Mouse (Mus musculus): Measurements from ENCODE around the gene Snx32. TPM values are rescaled to one million over a fixed set of nuclear protein-coding genes. Genes with fewer than 3 reads are reported as not detected.

Snx32 gene
- polyA plus RNA-seq, 1 experiment from 2014 or later = 5.7 TPM

- 67% methylated on average over 11 of the region's 11 CpGs for WGBS (ENCODE audit: insufficient replicate concordance)
These were observed 33.7 kb upstream of the Snx32 start for GRCm38 (mm10) chr19:5544031-5544430.

GRCm38 (mm10) chr19:5543362-5543761, 33.0 kb upstream of the Snx32 start:
- WGBS (ENCODE audit: insufficient replicate concordance) = 63% methylated on average over 9 of the region's 9 CpGs
- Histone ChIP-seq H3K4me1 (ENCODE audit: control insufficient read depth, low read depth, low read length) (no peaks in the 10 kb centered on the region), H3K27me3 (ENCODE audit: control insufficient read depth, insufficient read depth, low read depth, low read length) (no peaks in the 10 kb centered on the region), H3K36me3 (ENCODE audit: control insufficient read depth, insufficient read depth) (no peaks in the 10 kb centered on the region), H3K27ac (ENCODE audit: low read length) (no peak overlapping the region), H3K4me2 (ENCODE audit: low read depth, low read length) (no peak overlapping the region), H3K9me3 (replicated peaks; ENCODE audit: control insufficient read depth, low read length) (no peaks in the 10 kb centered on the region), H3K9ac (ENCODE audit: low read depth, low read length) (no peak overlapping the region), H3K4me3 (ENCODE audit: low read depth, low read length) (no peak overlapping the region)
- no peak for ATAC-seq (ENCODE audit: low read depth)

More at GRCm38 (mm10) chr19:5544031-5544430, 33.7 kb upstream of the Snx32 start:
- no peaks in the 10 kb centered on the region for H3K9me3 ChIP-seq (replicated peaks; ENCODE audit: control insufficient read depth, low read length)
- no peaks in the 10 kb centered on the region for H3K4me1 ChIP-seq (ENCODE audit: control insufficient read depth, low read depth, low read length)
- H3K27me3 ChIP-seq (ENCODE audit: control insufficient read depth, insufficient read depth, low read depth, low read length) = no peaks in the 10 kb centered on the region
- no peak overlapping the region for H3K9ac ChIP-seq (ENCODE audit: low read depth, low read length)
- H3K4me2 ChIP-seq (ENCODE audit: low read depth, low read length) = no peak overlapping the region
- ATAC-seq (ENCODE audit: low read depth) = no peak
- H3K36me3 ChIP-seq (ENCODE audit: control insufficient read depth, insufficient read depth) = no peaks in the 10 kb centered on the region
- H3K27ac ChIP-seq (ENCODE audit: low read length) = no peak overlapping the region
- H3K4me3 ChIP-seq (ENCODE audit: low read depth, low read length) = no peak overlapping the region

DNA sequence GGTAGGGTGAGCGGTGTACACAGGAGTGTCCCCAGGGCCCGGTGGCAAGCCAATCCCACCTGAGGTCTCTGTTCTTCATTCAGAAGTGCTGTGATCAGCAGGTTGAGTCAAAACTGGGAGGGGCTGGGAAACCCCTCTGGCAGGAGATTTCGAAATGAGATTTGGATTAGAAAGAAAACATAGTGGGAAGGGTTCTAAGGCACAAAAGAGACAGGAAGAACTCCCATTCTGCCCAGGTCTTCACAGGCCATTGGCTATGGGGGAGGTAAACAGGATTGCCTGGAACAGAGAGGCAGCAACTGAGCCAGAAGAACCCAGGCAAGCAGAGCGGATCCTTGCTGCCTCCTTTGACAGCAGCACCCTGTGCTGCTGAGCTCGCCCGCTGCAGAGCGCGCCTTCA, 28.4 kb upstream of the Snx32 start:
- Histone ChIP-seq H3K27ac (ENCODE audit: low read length) (no peak overlapping the region), H3K4me2 (ENCODE audit: low read depth, low read length) (no peak overlapping the region), H3K4me3 (ENCODE audit: low read depth, low read length) (no peak overlapping the region), H3K4me1 (ENCODE audit: control insufficient read depth, low read depth, low read length) (no peaks in the 10 kb centered on the region), H3K9ac (ENCODE audit: low read depth, low read length) (no peak overlapping the region), H3K9me3 (replicated peaks; ENCODE audit: control insufficient read depth, low read length) (no peaks in the 10 kb centered on the region), H3K36me3 (ENCODE audit: control insufficient read depth, insufficient read depth) (no peaks in the 10 kb centered on the region), H3K27me3 (ENCODE audit: control insufficient read depth, insufficient read depth, low read depth, low read length) (no peaks in the 10 kb centered on the region)
- WGBS (ENCODE audit: insufficient replicate concordance) = 70% methylated on average over 8 of the region's 8 CpGs
- ATAC-seq (ENCODE audit: low read depth) = no peak

DNA sequence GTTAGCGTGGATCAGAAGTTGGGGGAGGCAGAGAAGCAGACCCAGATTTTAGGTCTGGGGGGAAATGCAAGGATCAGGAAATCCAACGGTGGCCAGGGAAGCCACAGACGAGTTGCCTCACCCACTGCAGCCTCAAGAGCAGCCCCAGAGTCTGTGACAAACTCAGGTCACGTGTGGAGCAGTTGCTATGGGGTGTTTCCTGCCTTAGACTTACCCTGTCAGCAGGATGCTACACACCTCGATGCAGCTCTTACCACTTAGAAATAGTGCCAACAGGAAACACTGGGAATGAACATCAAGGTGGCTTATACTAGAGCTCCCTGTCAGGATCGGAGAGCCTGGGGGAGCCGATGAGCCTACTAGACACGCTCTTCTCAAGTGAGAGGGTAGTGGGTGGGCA, 22.2 kb upstream of the Snx32 start:
- no peak overlapping the region for H3K27ac ChIP-seq (ENCODE audit: low read length)
- WGBS (ENCODE audit: insufficient replicate concordance) = 47% methylated on average over 8 of the region's 8 CpGs
- H3K4me1 ChIP-seq (ENCODE audit: control insufficient read depth, low read depth, low read length) = peaks cover 4% of the 10 kb centered on the region
- H3K4me3 ChIP-seq (ENCODE audit: low read depth, low read length) = no peak overlapping the region
- no peaks in the 10 kb centered on the region for H3K27me3 ChIP-seq (ENCODE audit: control insufficient read depth, insufficient read depth, low read depth, low read length)
- H3K4me2 ChIP-seq (ENCODE audit: low read depth, low read length) = no peak overlapping the region
- no peaks in the 10 kb centered on the region for H3K36me3 ChIP-seq (ENCODE audit: control insufficient read depth, insufficient read depth)
- H3K9me3 ChIP-seq (replicated peaks; ENCODE audit: control insufficient read depth, low read length) = no peaks in the 10 kb centered on the region
- no peak for ATAC-seq (ENCODE audit: low read depth)
- H3K9ac ChIP-seq (ENCODE audit: low read depth, low read length) = no peak overlapping the region

- no peak overlapping the region for H3K4me3 ChIP-seq (ENCODE audit: low read depth, low read length)
- no peaks in the 10 kb centered on the region for H3K9me3 ChIP-seq (replicated peaks; ENCODE audit: control insufficient read depth, low read length)
- WGBS (ENCODE audit: insufficient replicate concordance) = 61% methylated on average over 7 of the region's 7 CpGs
- H3K36me3 ChIP-seq (ENCODE audit: control insufficient read depth, insufficient read depth) = no peaks in the 10 kb centered on the region
- H3K4me1 ChIP-seq (ENCODE audit: control insufficient read depth, low read depth, low read length) = peaks cover 4% of the 10 kb centered on the region
- H3K27ac ChIP-seq (ENCODE audit: low read length) = no peak overlapping the region
- no peak for ATAC-seq (ENCODE audit: low read depth)
- H3K4me2 ChIP-seq (ENCODE audit: low read depth, low read length) = no peak overlapping the region
- H3K27me3 ChIP-seq (ENCODE audit: control insufficient read depth, insufficient read depth, low read depth, low read length) = no peaks in the 10 kb centered on the region
- no peak overlapping the region for H3K9ac ChIP-seq (ENCODE audit: low read depth, low read length)
These were observed 19.8 kb upstream of the Snx32 start for GRCm38 (mm10) chr19:5530138-5530524.

DNA sequence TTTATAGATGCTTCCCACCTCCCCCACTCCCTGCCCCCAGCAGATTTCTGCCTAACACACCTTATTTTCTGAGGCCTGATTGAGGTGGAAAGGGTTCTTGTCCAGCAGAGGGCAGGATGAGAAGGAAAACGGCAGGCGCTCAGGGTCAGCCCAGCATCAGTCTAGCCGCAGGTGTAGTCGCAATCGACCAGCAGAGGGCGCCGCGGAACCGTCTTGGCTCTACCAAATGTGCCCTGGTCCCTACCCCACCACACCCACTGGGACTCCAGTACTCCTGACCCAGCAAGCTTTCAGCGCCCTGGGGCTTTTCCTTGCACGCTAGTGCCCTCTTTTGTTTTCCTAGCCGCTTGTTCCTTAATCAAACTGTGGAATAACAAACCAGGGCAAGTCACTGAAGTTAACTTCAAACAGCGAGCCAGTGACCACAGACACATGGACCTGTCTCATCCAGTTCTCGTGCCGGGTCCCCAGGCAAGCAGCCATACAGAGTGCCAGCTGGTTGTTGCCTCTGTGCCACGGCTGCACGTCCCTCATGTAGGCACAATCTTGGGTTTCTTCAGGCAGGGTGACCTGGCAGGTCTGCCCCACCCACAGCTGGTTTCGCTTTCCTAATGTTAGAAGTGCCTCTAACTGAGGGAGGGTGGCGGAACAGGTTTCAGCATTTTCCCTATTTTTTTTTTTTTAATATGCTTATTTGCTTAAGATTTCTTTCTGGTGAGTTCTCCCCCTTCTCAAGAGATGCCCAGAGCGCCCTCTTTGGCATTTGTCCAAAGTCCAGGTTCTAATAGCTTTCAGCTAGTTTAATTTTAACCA, 19.2 kb upstream of the Snx32 start:
- Histone ChIP-seq H3K9me3 (replicated peaks; ENCODE audit: control insufficient read depth, low read length) (no peaks in the 10 kb centered on the region), H3K4me2 (ENCODE audit: low read depth, low read length) (peak overlapping the region; percentile 56), H3K4me3 (ENCODE audit: low read depth, low read length) (peak overlapping the region; percentile 34), H3K4me1 (ENCODE audit: control insufficient read depth, low read depth, low read length) (peaks cover 4% of the 10 kb centered on the region), H3K36me3 (ENCODE audit: control insufficient read depth, insufficient read depth) (no peaks in the 10 kb centered on the region), H3K9ac (ENCODE audit: low read depth, low read length) (0 out of 2 replicates have a peak overlapping the region, but pooled peaks have one; percentile 26), H3K27ac (ENCODE audit: low read length) (no peak overlapping the region), H3K27me3 (ENCODE audit: control insufficient read depth, insufficient read depth, low read depth, low read length) (no peaks in the 10 kb centered on the region)
- 21% methylated on average over 20 of the region's 20 CpGs for WGBS (ENCODE audit: insufficient replicate concordance)
- ATAC-seq (ENCODE audit: low read depth) = peak; percentile 96

GRCm38 (mm10) chr19:5525204-5525603, 14.9 kb upstream of the Snx32 start:
- Histone ChIP-seq H3K27me3 (ENCODE audit: control insufficient read depth, insufficient read depth, low read depth, low read length) (no peaks in the 10 kb centered on the region), H3K4me2 (ENCODE audit: low read depth, low read length) (no peak overlapping the region), H3K4me1 (ENCODE audit: control insufficient read depth, low read depth, low read length) (peaks cover 4% of the 10 kb centered on the region), H3K9ac (ENCODE audit: low read depth, low read length) (no peak overlapping the region), H3K9me3 (replicated peaks; ENCODE audit: control insufficient read depth, low read length) (no peaks in the 10 kb centered on the region), H3K27ac (ENCODE audit: low read length) (no peak overlapping the region), H3K36me3 (ENCODE audit: control insufficient read depth, insufficient read depth) (no peaks in the 10 kb centered on the region), H3K4me3 (ENCODE audit: low read depth, low read length) (no peak overlapping the region)
- 67% methylated on average over 5 of the region's 5 CpGs for WGBS (ENCODE audit: insufficient replicate concordance)
- no peak for ATAC-seq (ENCODE audit: low read depth)

GRCm38 (mm10) chr19:5518721-5519120, 8.4 kb upstream of the Snx32 start:
- Histone ChIP-seq H3K9me3 (replicated peaks; ENCODE audit: control insufficient read depth, low read length) (no peaks in the 10 kb centered on the region), H3K4me3 (ENCODE audit: low read depth, low read length) (no peak overlapping the region), H3K4me2 (ENCODE audit: low read depth, low read length) (no peak overlapping the region), H3K27ac (ENCODE audit: low read length) (no peak overlapping the region), H3K27me3 (ENCODE audit: control insufficient read depth, insufficient read depth, low read depth, low read length) (no peaks in the 10 kb centered on the region), H3K36me3 (ENCODE audit: control insufficient read depth, insufficient read depth) (no peaks in the 10 kb centered on the region), H3K9ac (ENCODE audit: low read depth, low read length) (no peak overlapping the region), H3K4me1 (ENCODE audit: control insufficient read depth, low read depth, low read length) (no peaks in the 10 kb centered on the region)
- 69% methylated on average over 3 of the region's 3 CpGs for WGBS (ENCODE audit: insufficient replicate concordance)
- ATAC-seq (ENCODE audit: low read depth) = no peak

GRCm38 (mm10) chr19:5516906-5517505, 6.7 kb upstream of the Snx32 start:
- Histone ChIP-seq H3K36me3 (ENCODE audit: control insufficient read depth, insufficient read depth) (no peaks in the 10 kb centered on the region), H3K4me2 (ENCODE audit: low read depth, low read length) (no peak overlapping the region), H3K9ac (ENCODE audit: low read depth, low read length) (no peak overlapping the region), H3K27me3 (ENCODE audit: control insufficient read depth, insufficient read depth, low read depth, low read length) (no peaks in the 10 kb centered on the region), H3K4me3 (ENCODE audit: low read depth, low read length) (no peak overlapping the region), H3K27ac (ENCODE audit: low read length) (no peak overlapping the region), H3K4me1 (ENCODE audit: control insufficient read depth, low read depth, low read length) (peaks cover 7% of the 10 kb centered on the region), H3K9me3 (replicated peaks; ENCODE audit: control insufficient read depth, low read length) (no peaks in the 10 kb centered on the region)
- WGBS (ENCODE audit: insufficient replicate concordance) = 67% methylated on average over 8 of the region's 8 CpGs
- ATAC-seq (ENCODE audit: low read depth) = no peak
